Mouse (Mus musculus) urinary bladder, postnatal 0 days (tissue): Measurements from ENCODE around the gene Ncaph2. TPM values are rescaled to one million over a fixed set of nuclear protein-coding genes. Genes with fewer than 3 reads are reported as not detected.

Experiments used
- microRNA-seq: library from miRNA; unstranded; fragments of <30 nt; microRNA quantifications from one replicate; pipeline ENCODE4, GENCODE M21; 2016
- polyA plus RNA-seq: library from polyadenylated mRNA; unstranded; fragments of >200 nt; fragmentation: Nextera tagmentation; extraction: Ambion mirVana; gene quantifications from 2 replicates; pipeline ENCODE4 v1.2.1, GENCODE M21; 2015

The Ncaph2 gene
- polyA plus RNA-seq: 87.6 and 102 TPM in 2 replicates

DNA sequence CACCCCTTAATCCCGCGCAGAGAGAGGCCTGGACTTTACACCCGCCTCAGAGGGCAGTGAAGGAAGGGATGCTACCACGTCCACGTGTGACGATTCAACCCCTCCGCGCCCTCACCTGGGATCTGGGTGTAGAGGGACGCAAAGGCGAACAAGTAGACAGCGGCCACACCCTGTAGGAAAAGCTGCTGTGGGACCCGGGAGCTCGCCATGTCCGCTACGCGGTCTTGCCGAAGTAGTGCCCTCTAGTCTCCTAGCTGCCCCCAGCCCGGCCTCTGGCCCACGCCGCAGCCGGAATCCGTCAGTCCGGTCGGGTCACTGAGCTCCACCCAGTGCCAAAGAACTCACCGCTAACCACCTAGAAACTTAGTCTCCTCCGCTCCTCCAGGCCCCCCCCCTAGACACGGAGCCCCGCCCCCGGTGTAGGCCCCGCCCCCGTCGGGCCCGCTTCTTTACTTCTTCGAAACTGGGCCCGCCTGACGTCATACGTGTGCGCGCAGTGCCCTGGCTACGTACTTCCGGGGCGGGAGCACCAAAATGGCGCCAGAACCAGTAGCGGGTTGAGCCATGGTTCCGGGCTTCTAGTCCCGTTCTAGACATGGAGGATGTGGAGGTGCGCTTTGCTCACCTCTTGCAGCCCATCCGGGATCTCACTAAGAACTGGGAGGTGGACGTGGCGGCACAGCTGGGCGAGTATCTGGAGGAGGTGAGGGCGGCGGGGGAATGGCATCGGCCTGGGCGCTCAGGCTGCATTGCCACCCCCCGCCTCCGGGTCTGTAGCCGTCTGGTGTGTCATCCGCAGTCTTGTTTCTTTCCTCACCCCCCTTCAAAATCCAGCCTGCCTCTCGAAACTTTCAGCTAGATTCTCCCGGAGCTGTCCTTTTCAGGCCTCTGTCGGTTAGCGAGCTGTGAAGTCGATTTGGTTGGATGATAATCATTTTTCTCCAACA lies at the start of gene Ncaph2, which contains the start of gene Lmf2:
TSS of gene Ncaph2 (plus strand) at position 479 of the 947 bp plus-strand sequence.
TSS of gene Lmf2 (minus strand) at position 419 of the 947 bp plus-strand sequence.

DNA sequence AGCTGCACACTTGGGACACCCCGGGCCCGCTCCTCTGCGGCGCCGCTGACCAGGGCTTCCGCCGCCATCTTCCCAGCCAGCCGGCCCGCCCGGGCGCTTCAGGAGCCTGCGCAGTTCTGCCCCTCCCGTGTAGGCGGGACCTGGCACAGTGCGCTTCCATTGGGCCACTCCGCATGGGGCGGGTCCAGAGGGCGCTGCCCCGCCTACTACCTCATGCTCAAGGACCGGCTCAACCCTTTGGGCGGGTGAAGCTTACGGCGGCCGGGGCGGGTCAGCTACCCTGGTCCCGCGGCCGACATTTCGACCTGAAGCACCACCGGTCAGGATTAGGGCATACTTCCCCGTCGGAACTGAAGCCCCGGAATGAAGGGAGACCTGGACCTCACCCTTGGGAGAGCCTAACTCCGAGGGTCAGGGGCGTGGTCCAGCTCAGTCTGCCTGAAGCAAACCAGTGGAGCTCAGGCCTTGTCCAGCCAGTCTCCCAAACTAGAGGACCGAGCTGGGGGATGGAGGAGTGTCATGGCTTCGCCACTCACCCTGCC lies 40.3 kb upstream of the Ncaph2 start, which contains the start of gene Sbf1:
TSS of gene Sbf1 (minus strand) at position 122 of the 542 bp plus-strand sequence.

DNA sequence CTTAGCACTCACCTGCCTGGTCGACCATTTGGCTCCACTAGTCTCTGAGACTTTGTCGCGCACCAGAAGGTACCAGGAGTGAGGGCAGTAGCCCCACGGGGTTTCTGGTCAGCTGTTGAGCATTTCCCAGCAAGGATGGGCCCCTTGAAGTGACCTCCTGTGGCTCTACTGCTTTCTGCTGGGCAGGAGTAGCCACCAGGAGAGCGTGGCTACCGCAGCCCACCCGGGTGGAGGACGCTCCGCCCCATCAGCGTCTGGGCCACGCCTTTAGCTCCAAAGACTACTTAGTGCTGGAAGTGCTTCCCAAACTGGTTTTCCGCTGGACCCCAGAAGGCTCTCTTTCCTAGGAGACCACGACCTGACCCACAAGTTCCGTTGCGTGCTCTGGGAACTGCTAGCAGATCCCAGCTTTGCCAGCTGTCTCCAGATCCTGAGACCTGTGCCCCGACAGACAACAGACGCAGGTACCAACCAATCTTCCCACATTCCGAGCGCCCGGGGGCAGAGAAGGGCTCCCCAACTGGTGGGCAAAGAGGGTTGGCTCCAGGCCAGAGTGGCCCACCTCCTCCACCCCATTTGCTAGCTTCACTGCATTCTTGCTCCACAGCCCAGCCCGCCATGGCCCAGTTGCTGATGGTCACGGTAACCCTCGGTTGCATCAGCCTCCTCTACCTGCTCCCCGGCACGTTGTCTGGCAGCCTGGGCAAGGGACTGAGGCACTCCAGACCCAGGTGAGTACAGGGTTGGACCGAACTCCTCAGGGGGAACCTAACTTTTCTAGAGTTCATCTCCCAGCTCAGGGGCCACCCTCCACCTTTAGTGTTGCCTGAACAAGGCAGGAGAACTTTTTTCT lies 32.6 kb upstream of the Ncaph2 start, which contains the start of gene Adm2:
TSS of gene Adm2 (plus strand) at position 51 of the 853 bp plus-strand sequence.

DNA sequence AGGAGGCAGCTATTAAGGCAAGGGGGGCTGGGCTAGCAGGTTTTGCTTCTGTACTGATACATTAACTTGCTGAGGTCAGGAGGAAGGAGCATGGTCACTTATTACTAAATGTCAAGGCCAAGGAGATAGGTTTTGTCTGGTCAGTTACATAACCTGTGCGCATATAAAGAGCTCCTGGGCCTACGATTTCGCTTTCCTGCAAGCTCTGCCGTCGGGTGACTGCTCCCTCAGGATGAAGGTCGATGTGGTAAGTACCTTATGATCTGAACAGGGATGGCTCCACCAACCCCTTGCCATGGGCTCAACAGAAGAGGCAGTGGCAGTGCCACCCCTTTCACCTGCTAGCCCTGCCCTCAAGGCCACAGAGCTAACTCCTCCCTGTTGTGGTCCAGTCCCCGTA lies 21.2 kb upstream of the Ncaph2 start, which contains the start of gene Miox:
TSS of gene Miox (plus strand) at position 128 of the 400 bp plus-strand sequence.

DNA sequence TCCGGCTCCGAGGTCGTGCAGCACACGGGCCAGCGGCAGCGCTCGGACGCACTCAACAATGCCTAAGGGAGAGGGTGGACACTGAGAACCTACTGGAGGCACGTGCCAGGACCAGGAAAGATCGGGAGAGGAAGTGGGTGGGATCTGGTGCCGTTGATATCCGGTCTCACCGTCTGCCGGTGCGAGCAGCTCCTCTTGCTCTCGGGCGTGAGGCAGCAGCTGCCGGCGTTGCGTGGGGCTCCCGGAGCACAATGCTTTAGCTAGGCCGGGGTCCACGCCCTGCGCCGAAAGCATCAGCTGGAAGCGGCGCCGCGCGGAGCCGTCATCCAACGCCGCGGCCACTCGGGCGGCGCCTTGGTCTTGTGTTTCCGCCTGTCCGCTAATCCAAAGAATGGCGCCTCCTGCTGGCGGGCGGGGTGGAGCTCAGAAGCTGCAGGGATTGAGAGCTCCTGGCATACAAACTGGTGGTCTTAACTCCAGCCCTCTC lies 18.3 kb downstream of the Ncaph2 start, which contains the start of gene Sco2:
TSS of gene Sco2 (minus strand) at position 85 of the 487 bp plus-strand sequence.

DNA sequence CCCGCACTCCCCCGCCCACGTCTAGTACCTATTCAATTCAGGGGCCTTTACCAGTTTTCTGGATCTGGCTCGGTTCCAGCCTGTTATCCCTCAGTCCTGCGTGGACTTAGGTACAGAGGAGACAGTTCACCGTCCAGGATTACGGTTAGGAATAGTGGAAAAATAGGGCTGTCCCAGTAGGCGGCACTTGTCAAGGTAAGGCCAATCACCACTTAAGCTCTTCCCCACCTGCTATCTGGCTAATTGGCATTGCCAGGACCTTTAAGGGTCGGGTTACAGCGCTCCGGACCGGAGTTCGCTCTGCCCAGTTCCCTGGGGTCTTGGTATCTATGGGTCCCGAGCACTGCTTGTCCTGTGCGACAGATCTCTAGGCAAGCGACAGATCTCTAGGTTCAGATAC lies 21.4 kb downstream of the Ncaph2 start, which contains the start of gene Tymp:
TSS of gene Tymp (minus strand) at position 83 of the 400 bp plus-strand sequence.

DNA sequence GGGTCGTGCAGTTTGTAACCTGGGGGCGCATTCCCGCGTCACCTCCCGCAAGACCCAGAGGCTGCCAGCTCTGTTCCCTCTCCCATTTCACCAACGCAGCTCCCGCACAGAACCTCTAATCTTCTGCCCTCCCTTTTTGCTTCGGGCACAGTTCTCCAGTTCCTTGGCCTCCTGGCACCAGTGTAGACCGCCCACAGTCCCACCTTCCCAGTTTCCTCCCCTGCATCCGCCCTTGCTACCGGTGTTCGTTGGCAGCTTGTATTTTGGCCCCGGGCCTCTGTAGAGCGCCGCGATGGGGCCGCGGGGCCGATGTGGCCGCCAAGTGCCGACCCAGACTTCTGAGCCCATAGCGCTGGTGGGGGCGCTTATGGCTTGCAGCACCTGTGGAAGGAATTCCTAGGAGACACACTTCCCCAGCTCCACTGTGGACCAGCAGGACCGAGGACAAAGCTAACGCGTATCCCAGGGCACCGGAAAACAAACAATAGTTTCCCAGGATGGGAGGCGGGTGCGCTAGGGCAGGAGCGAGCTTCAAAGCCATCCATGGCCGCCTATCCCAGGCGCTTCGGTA lies 23.4 kb downstream of the Ncaph2 start, which contains the start of gene Odf3b:
TSS of gene Odf3b (minus strand) at position 452 of the 571 bp plus-strand sequence.

DNA sequence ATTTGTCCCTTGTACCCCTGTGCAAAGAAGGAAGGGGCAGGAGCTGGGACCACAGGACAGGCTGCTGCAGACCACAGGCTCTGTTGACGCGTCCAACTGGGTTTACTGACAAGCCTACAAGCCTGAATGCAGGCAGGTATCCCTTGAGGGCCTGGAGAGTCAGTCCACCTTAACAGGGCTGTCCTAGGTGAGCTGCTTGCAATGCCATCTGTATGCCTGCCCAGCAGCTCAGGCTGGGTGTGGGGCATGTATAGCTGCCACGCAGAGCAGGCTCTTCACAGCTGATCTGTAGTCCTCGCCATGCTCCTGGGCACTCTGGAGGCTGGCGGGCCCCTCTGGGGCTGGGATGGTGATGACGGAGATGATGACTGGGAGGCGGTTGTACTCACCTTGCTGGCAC lies 29.1 kb downstream of the Ncaph2 start, which contains the start of gene Klhdc7b:
TSS of gene Klhdc7b (plus strand) at position 301 of the 400 bp plus-strand sequence.

DNA sequence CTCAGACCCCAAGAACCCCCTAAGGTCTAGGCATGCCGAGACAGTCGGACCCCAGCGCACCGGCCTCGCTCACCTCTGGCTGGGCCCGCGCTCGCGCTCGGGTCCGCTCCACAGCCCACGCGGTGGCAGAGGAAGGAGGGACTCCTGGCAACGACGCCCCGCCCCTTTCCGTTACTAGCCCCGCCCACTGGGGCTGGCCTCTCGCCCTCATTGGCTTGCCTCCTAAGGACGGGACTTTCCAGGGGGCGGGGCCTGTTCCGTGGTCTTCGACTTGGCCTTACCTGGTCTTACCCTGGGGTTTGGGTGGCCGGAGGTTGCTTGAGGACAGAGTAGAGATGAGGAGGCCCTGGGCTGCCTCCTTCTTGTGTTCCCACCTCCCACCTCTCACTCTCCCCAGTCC lies 54.6 kb downstream of the Ncaph2 start, which contains the start of gene Syce3:
TSS of gene Syce3 (minus strand) at position 386 of the 400 bp plus-strand sequence.

Small RNA genes lying within 50 kb of the gene (microRNA-seq; reads per million reads assigned to microRNA genes)
- gene Mir6959: not detected

Other genes starting within 250 kb of the Ncaph2 start
- 5.0 and 5.2 TPM in 2 replicates for gene Tubgcp6, start 232.6 kb upstream of the Ncaph2 start, polyA plus RNA-seq
- 11.7 and 14.0 TPM in 2 replicates for gene Hdac10, start 227.0 kb upstream of the Ncaph2 start, polyA plus RNA-seq
- gene Mapk12, start 215.0 kb upstream of the Ncaph2 start, polyA plus RNA-seq: 6.3 and 6.7 TPM in 2 replicates
- gene Mapk11, start 206.1 kb upstream of the Ncaph2 start, polyA plus RNA-seq: 2.8 and 3.0 TPM in 2 replicates
- 109 and 111 TPM in 2 replicates for gene Plxnb2, start 174.9 kb upstream of the Ncaph2 start, polyA plus RNA-seq
- gene Dennd6b, start 159.2 kb upstream of the Ncaph2 start, polyA plus RNA-seq: 3.4 and 4.0 TPM in 2 replicates
- gene Ppp6r2, start 144.2 kb upstream of the Ncaph2 start, polyA plus RNA-seq: 16.6 and 18.9 TPM in 2 replicates
- gene Sbf1, start 40.4 kb upstream of the Ncaph2 start, polyA plus RNA-seq: 30.5 and 30.9 TPM in 2 replicates
- 0.40 and 0.57 TPM in 2 replicates for gene Adm2, start 33.0 kb upstream of the Ncaph2 start, polyA plus RNA-seq
- not detected in 2 replicates for gene Miox, start 21.3 kb upstream of the Ncaph2 start, polyA plus RNA-seq
- gene Lmf2, start 60 bp upstream of the Ncaph2 start, polyA plus RNA-seq: 43.3 and 44.4 TPM in 2 replicates
- 5.2 and 7.6 TPM in 2 replicates for gene Sco2, start 18.1 kb downstream of the Ncaph2 start, polyA plus RNA-seq
- 1.5 and 1.9 TPM in 2 replicates for gene Tymp, start 21.3 kb downstream of the Ncaph2 start, polyA plus RNA-seq
- gene Odf3b, start 23.6 kb downstream of the Ncaph2 start, polyA plus RNA-seq: 0.17 and 0.23 TPM in 2 replicates
- gene Klhdc7b, start 29.2 kb downstream of the Ncaph2 start, polyA plus RNA-seq: not detected in 2 replicates
- not detected in 2 replicates for gene Syce3, start 54.8 kb downstream of the Ncaph2 start, polyA plus RNA-seq
- 0.67 and 0.69 TPM in 2 replicates for gene Cpt1b, start 70.1 kb downstream of the Ncaph2 start, polyA plus RNA-seq
- gene C730034F03Rik, start 73.9 kb downstream of the Ncaph2 start, polyA plus RNA-seq: 2.0 and 2.6 TPM in 2 replicates
- 0.19 TPM in 1 of 2 replicates, not detected in the other for gene Gm44502, start 74.0 kb downstream of the Ncaph2 start, polyA plus RNA-seq
- gene Chkb, start 74.2 kb downstream of the Ncaph2 start, polyA plus RNA-seq: 35.8 and 36.2 TPM in 2 replicates
- gene Mapk8ip2, start 98.2 kb downstream of the Ncaph2 start, polyA plus RNA-seq: 0.63 and 1.0 TPM in 2 replicates
- gene Arsa, start 121.7 kb downstream of the Ncaph2 start, polyA plus RNA-seq: 22.7 and 25.5 TPM in 2 replicates
- gene Shank3, start 143.9 kb downstream of the Ncaph2 start, polyA plus RNA-seq: 0.55 and 0.70 TPM in 2 replicates
- gene Acr, start 212.6 kb downstream of the Ncaph2 start, polyA plus RNA-seq: 0.10 and 0.11 TPM in 2 replicates
- gene Rabl2, start 236.2 kb downstream of the Ncaph2 start, polyA plus RNA-seq: 16.4 and 19.0 TPM in 2 replicates